8 mouse cellular contexts compared by ENCODE assay signal in the genomic region with DNA sequence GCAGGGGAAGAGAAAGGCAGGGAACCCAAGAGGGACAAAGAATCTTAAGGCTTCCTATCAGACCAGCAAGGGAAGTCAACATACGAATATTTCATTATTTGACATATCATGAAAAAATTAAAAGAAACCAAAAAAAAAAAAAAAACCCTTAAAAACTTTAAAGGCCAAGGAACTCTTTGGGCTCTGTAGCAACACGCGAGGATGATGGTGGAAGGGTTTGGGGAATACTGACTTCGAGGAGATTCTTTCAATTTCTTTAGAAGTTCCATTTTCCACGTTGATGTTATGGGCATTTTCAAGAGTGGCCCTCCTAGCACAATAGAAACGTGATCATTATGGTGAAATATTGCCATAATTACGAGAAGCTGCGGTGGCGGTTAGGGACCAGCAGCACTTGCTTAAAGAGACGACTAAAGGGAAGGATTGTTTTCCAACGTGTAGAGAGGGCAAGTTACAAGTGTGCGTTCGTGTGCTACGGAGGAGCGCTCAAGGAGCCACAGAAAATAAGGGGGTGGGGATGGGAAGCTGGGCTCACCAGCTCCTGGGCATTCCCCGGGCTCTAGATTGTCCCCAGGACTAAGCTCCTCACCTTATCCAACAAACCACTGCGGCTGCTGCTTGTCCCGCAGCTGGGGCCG. TPM values are rescaled to one million over a fixed set of nuclear protein-coding genes. Genes with fewer than 3 reads are reported as not detected.
DNase-seq lines count a peak whose midpoint lies in the region; ATAC-seq and TF ChIP-seq lines count a peak whose summit lies in the region.

No protein-coding gene starts in this region.

- H3K27me3 ChIP-seq in kidney, adult 2 months (replicated peaks; ENCODE audit: control insufficient read depth, insufficient read depth, low read length), result no peaks in the 10 kb centered on the region
- H3K27me3 ChIP-seq in embryonic facial prominence, embryonic 10.5 days (replicated peaks; ENCODE audit: low read depth, poor library complexity, severe bottlenecking), result no peaks in the 10 kb centered on the region
- H3K27me3 ChIP-seq in hindbrain, postnatal 0 days (ENCODE audit: insufficient read depth, low read length), result no peaks in the 10 kb centered on the region
- no peaks in the 10 kb centered on the region for H3K27me3 ChIP-seq in midbrain, embryonic 16.5 days (ENCODE audit: control insufficient read depth, insufficient read depth, low read depth, low read length)

- TF ChIP-seq POLR2A in kidney, adult 2 months (IDR thresholded peaks at IDR 0.05; ENCODE audit: low read depth, low read length), result no peak

- peak overlapping the region; percentile 82 for H3K9ac ChIP-seq in hindbrain, postnatal 0 days (replicated peaks; ENCODE audit: low read length)
- peak overlapping the region; percentile 85 for H3K9ac ChIP-seq in midbrain, embryonic 16.5 days (ENCODE audit: low read depth, low read length)

- 1% methylated on average over 19 of the region's 19 CpGs for WGBS in kidney, adult 2 months
- WGBS in embryonic facial prominence, embryonic 10.5 days, result 2% methylated on average over 19 of the region's 19 CpGs
- 1% methylated on average over 19 of the region's 19 CpGs for WGBS in hindbrain, postnatal 0 days
- whole genome bisulfite sequencing in midbrain, embryonic 16.5 days, result under 1% methylated on average over 19 of the region's 19 CpGs

- H3K4me2 ChIP-seq in hindbrain, postnatal 0 days (ENCODE audit: low read depth, low read length), result peak overlapping the region; percentile 82
- H3K4me2 ChIP-seq in midbrain, embryonic 16.5 days (ENCODE audit: low read length), result peak overlapping the region; percentile 89

- H3K36me3 ChIP-seq in kidney, adult 2 months (ENCODE audit: control insufficient read depth, insufficient read depth, low read length), result no peaks in the 10 kb centered on the region
- peaks cover 36% of the 10 kb centered on the region for H3K36me3 ChIP-seq in embryonic facial prominence, embryonic 10.5 days (replicated peaks)
- H3K36me3 ChIP-seq in hindbrain, postnatal 0 days (ENCODE audit: insufficient read depth, low read length), result peaks cover 9% of the 10 kb centered on the region; the same call in 1 of the 2 replicates
- 0 out of 2 replicates have a peak, but pooled peaks cover 4% of the 10 kb centered on the region for H3K36me3 ChIP-seq in midbrain, embryonic 16.5 days (ENCODE audit: control insufficient read depth, insufficient read depth, low read length)

- ATAC-seq in hindbrain, postnatal 0 days, result peak; percentile 65
- peak; percentile 80 for ATAC-seq in midbrain, embryonic 16.5 days

- H3K27ac ChIP-seq in kidney, adult 2 months (ENCODE audit: insufficient read depth, low read depth, low read length), result no peak overlapping the region
- H3K27ac ChIP-seq in embryonic facial prominence, embryonic 10.5 days (replicated peaks), result peak overlapping the region; percentile 95
- peak overlapping the region; percentile 86 for H3K27ac ChIP-seq in hindbrain, postnatal 0 days
- peak overlapping the region; percentile 74 for H3K27ac ChIP-seq in midbrain, embryonic 16.5 days (ENCODE audit: low read length)

- DNase-seq in kidney, adult 2 months, result no peak
- DNase-seq in kidney, adult 18-20 months, result no peak
- no peak for DNase-seq in embryonic facial prominence, embryonic 10.5 days (ENCODE audit: low spot score)
- no peak for DNase-seq in hindbrain, postnatal 0 days (ENCODE audit: low spot score)
- no peak for DNase-seq in urinary bladder, postnatal 14 days (ENCODE audit: low spot score)
- no peak for DNase-seq in right cerebral cortex, postnatal 14 days
- no peak for DNase-seq in kidney, postnatal 14 days

- no peak for TF ChIP-seq CTCF in kidney, adult 2 months (conservative IDR thresholded peaks at IDR 0.05; ENCODE audit: insufficient read depth, insufficient read length, low read depth, low read length)
- TF ChIP-seq CTCF in hindbrain, postnatal 0 days (IDR thresholded peaks at IDR 0.05; ENCODE audit: low read depth), result no peak

- H3K4me3 ChIP-seq in kidney, adult 2 months (ENCODE audit: insufficient read depth, low read depth, low read length), result peak overlapping the region; percentile 82
- H3K4me3 ChIP-seq in embryonic facial prominence, embryonic 10.5 days, result peak overlapping the region; percentile 84
- peak overlapping the region; percentile 88 for H3K4me3 ChIP-seq in hindbrain, postnatal 0 days (ENCODE audit: low read length)
- H3K4me3 ChIP-seq in midbrain, embryonic 16.5 days (ENCODE audit: low read depth, low read length), result peak overlapping the region; percentile 67

- H3K9me3 ChIP-seq in embryonic facial prominence, embryonic 10.5 days, result no peaks in the 10 kb centered on the region
- H3K9me3 ChIP-seq in hindbrain, postnatal 0 days (ENCODE audit: low read length), result no peaks in the 10 kb centered on the region
- H3K9me3 ChIP-seq in midbrain, embryonic 16.5 days (replicated peaks; ENCODE audit: control insufficient read depth, low read length, poor library complexity, severe bottlenecking), result no peaks in the 10 kb centered on the region

- H3K4me1 ChIP-seq in kidney, adult 2 months (ENCODE audit: control insufficient read depth, insufficient read depth, low read length), result peaks cover 9% of the 10 kb centered on the region
- peaks cover 24% of the 10 kb centered on the region for H3K4me1 ChIP-seq in embryonic facial prominence, embryonic 10.5 days
- H3K4me1 ChIP-seq in hindbrain, postnatal 0 days (ENCODE audit: insufficient read depth, low read length), result peaks cover 8% of the 10 kb centered on the region
- peaks cover 20% of the 10 kb centered on the region for H3K4me1 ChIP-seq in midbrain, embryonic 16.5 days (ENCODE audit: control insufficient read depth, insufficient read depth, low read length)

RNA-seq across cellular contexts. Expression of a gene that starts 0.6 kb away (rescaled TPM):
- polyA plus RNA-seq in kidney, adult 2 months (2012; rRNA removed), result 0.22 and 0.24 TPM in 2 replicates
- polyA plus RNA-seq in embryonic facial prominence, embryonic 10.5 days (2016; fragmentation: Nextera tagmentation; extraction: Ambion mirVana), result 0.46 and 0.85 TPM in 2 replicates
- total RNA-seq in hindbrain, postnatal 0 days (2014; rRNA removed), result 1.7 and 2.6 TPM in 2 replicates
- polyA plus RNA-seq in hindbrain, postnatal 0 days (2015; fragmentation: Nextera tagmentation; extraction: Ambion mirVana), result 1.0 and 1.3 TPM in 2 replicates
- 1.1 and 1.3 TPM in 2 replicates for polyA plus RNA-seq in midbrain, embryonic 16.5 days (2015; fragmentation: Nextera tagmentation; extraction: Ambion mirVana)

RNA-seq across cellular contexts. Expression of a gene that starts 5.0 kb away (rescaled TPM):
- polyA plus RNA-seq in kidney, adult 2 months (2012; rRNA removed), result 26.8 and 39.7 TPM in 2 replicates
- 357 and 358 TPM in 2 replicates for polyA plus RNA-seq in embryonic facial prominence, embryonic 10.5 days (2016; fragmentation: Nextera tagmentation; extraction: Ambion mirVana)
- total RNA-seq in hindbrain, postnatal 0 days (2014; rRNA removed), result 94.2 and 111 TPM in 2 replicates
- polyA plus RNA-seq in hindbrain, postnatal 0 days (2015; fragmentation: Nextera tagmentation; extraction: Ambion mirVana), result 258 and 293 TPM in 2 replicates
- 286 and 308 TPM in 2 replicates for polyA plus RNA-seq in midbrain, embryonic 16.5 days (2015; fragmentation: Nextera tagmentation; extraction: Ambion mirVana)

RNA-seq across cellular contexts. Expression of a gene that starts 30.1 kb away (rescaled TPM):
- 1.9 and 2.2 TPM in 2 replicates for polyA plus RNA-seq in kidney, adult 2 months (2012; rRNA removed)
- 2.2 and 2.3 TPM in 2 replicates for polyA plus RNA-seq in embryonic facial prominence, embryonic 10.5 days (2016; fragmentation: Nextera tagmentation; extraction: Ambion mirVana)
- total RNA-seq in hindbrain, postnatal 0 days (2014; rRNA removed), result 1.3 and 2.1 TPM in 2 replicates
- 1.6 and 2.1 TPM in 2 replicates for polyA plus RNA-seq in hindbrain, postnatal 0 days (2015; fragmentation: Nextera tagmentation; extraction: Ambion mirVana)
- 1.5 and 2.5 TPM in 2 replicates for polyA plus RNA-seq in midbrain, embryonic 16.5 days (2015; fragmentation: Nextera tagmentation; extraction: Ambion mirVana)
